Mouse (Mus musculus) limb, embryonic 11.5 days (tissue): ENCODE results near the gene Cryga. TPM values are rescaled to one million over a fixed set of nuclear protein-coding genes. Genes with fewer than 3 reads are reported as not detected.

Source experiments
- polyA plus RNA-seq: library from polyadenylated mRNA; unstranded; fragments of >200 nt; fragmentation: Nextera tagmentation; extraction: Ambion mirVana; gene quantifications from 2 replicates; pipeline ENCODE4 v1.2.1, GENCODE M21; 2014

The Cryga gene
- polyA plus RNA-seq, 1 experiment from 2014 or later: not detected

Other genes with a start within 250 kb of the Cryga start
- 7.8 and 9.2 TPM in 2 replicates for gene Plekhm3, start 146.5 kb downstream of the Cryga start, polyA plus RNA-seq
- 0.15 TPM in 1 of 2 replicates, not detected in the other for gene Akr1cl, start 70.6 kb downstream of the Cryga start, polyA plus RNA-seq
- gene Cryge, start 52.2 kb downstream of the Cryga start, polyA plus RNA-seq: not detected in 2 replicates
- gene Crygd, start 39.9 kb downstream of the Cryga start, polyA plus RNA-seq: not detected in 2 replicates
- gene Crygc, start 29.7 kb downstream of the Cryga start, polyA plus RNA-seq: not detected in 2 replicates
- not detected in 2 replicates for gene Crygb, start 21.1 kb downstream of the Cryga start, polyA plus RNA-seq
- gene Gm28845, start 16.2 kb upstream of the Cryga start, polyA plus RNA-seq: not detected in 2 replicates
- gene D630023F18Rik, start 19.8 kb upstream of the Cryga start, polyA plus RNA-seq: 0.33 and 0.40 TPM in 2 replicates
- 174 and 176 TPM in 2 replicates for gene Idh1, start 83.1 kb upstream of the Cryga start, polyA plus RNA-seq
- gene Pikfyve, start 83.3 kb upstream of the Cryga start, polyA plus RNA-seq: 16.3 and 16.5 TPM in 2 replicates
- gene Pth2r, start 178.7 kb upstream of the Cryga start, polyA plus RNA-seq: 0.34 TPM in 1 of 2 replicates, not detected in the other